Mouse (Mus musculus) fat pad, adult 2 months (tissue): ENCODE measurements around the gene Rtn1.
"Not testable (repeated sequence)": the region's sequence is repeated elsewhere in the genome, so short reads cannot be mapped to it uniquely, and the experiment has no call there.

ENCODE experiments used
- DNase-seq: peaks from one replicate; pipeline ENCODE4 v3.0.0-alpha.2; 2011; ENCODE audit warnings: low read depth, low spot score; ENCODE audit errors: extremely low read depth

Gene Rtn1

GRCm38 (mm10) chr12:72325025-72325424, 83.8 kb downstream of the Rtn1 start:
- no peak for DNase-seq

GRCm38 (mm10) chr12:72324210-72324871, 84.5 kb downstream of the Rtn1 start:
- DNase-seq = no peak

GRCm38 (mm10) chr12:72323778-72324177, 85.1 kb downstream of the Rtn1 start:
- no peak for DNase-seq

GRCm38 (mm10) chr12:72315732-72316465, 93.0 kb downstream of the Rtn1 start:
- DNase-seq = no peak

DNA sequence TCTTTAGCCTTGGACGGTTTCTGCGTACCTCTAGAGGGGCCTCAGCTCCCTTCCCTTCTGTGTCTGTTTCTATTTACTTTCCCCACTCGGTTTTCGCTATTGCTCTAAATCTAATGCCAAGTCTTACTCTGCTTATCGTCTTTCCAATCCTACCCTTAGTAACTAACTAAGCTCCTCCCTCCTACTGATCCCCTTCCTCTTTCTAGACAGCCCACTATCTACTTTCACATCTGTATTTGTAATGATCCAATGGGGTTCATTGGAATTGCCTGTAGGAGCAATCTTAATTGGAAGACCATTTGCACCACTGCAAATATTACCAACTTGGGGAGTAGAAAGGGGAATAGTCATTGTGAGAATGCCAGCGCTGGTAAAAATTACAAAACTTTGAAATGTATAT, 98.0 kb downstream of the Rtn1 start:
- no peak for DNase-seq

- DNase-seq = no peak
These were observed 100.3 kb downstream of the Rtn1 start for GRCm38 (mm10) chr12:72308506-72308905.

GRCm38 (mm10) chr12:72306281-72306680, 102.6 kb downstream of the Rtn1 start:
- no peak for DNase-seq

DNA sequence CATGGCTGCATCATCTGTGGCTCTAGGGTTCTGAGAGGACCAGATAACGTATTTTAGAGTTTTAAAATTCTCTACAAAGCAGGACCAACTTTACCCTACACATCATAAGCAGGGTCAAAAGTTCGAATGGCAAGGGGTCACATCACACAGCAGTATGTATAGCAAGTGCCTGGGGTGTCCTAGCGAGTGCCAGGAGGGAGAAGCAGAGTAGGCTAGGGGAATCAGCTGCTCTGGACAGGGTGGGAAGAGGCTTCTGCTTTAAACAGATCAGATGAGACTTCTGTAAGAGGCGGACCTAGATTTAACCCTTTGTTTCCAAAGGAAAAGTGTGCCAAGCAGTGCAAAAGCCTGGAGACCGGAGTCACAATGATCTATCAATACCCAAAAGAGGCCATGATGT, 103.4 kb downstream of the Rtn1 start:
- no peak for DNase-seq

GRCm38 (mm10) chr12:72304985-72305384, 103.9 kb downstream of the Rtn1 start:
- no peak for DNase-seq

DNA sequence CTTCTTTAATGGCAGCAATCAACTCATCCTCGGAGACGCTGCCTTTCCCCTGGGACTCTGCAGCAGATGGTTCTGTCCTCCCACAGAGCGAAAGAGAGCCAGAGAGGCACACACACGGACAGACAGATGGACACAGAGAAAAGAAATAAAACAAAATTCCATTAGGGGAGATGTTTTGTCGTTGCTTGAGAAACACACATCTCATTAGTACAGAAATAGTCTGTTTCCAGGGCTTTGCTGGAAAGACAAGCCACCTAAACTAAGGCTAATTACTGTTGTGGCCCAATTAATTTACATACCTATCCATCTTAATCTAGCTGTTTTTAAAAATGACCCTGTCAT, 104.5 kb downstream of the Rtn1 start:
- no peak for DNase-seq

- DNase-seq = no peak
These were observed 105.1 kb downstream of the Rtn1 start for GRCm38 (mm10) chr12:72303624-72304346.

- DNase-seq = no peak
These were observed 107.4 kb downstream of the Rtn1 start for GRCm38 (mm10) chr12:72301431-72301830.

GRCm38 (mm10) chr12:72300971-72301370, 107.9 kb downstream of the Rtn1 start:
- DNase-seq = no peak

DNA sequence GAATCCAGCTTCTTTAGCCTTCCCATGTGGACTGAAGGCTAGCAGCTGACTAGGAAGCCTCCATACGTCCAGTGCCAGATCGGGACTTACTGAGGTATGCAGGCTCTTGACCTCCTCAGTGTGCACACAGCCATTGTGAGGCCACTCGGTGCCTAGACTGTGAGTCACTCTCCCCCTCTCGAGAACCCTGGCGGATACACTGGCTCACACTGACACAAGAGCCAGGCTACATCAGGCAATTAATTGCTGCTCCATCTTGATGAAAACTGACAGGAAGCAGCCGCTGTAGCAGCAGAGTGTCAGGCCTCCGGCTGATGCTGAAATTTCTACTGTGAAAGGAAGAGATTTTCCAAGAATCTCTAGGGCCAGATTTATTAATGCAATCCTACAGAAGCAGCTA, 110.6 kb downstream of the Rtn1 start:
- DNase-seq = no peak

GRCm38 (mm10) chr12:72296552-72296951, 112.3 kb downstream of the Rtn1 start:
- DNase-seq = no peak

DNA sequence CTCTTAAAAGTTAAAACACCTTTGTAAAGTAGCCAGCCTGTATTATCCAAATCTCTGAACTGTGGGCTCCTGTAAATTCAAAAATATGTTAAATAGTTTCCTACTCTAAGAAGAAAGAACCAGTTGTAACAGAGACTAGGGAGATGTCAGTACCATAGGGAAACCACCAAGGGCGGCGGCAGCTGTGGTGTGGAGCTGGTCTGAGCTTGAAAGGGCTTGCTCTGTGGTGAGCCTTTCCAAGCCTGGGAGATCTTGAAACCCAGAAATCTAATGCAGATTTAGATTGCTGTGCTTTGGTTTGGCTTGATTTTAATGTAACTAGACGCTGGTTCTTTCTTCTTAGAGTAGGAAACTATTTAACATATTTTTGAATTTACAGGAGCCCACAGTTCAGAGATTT, 115.7 kb downstream of the Rtn1 start:
- not testable (repeated sequence) for DNase-seq

GRCm38 (mm10) chr12:72292566-72292965, 116.3 kb downstream of the Rtn1 start:
- DNase-seq = no peak

GRCm38 (mm10) chr12:72291266-72291665, 117.6 kb downstream of the Rtn1 start:
- no peak for DNase-seq

DNA sequence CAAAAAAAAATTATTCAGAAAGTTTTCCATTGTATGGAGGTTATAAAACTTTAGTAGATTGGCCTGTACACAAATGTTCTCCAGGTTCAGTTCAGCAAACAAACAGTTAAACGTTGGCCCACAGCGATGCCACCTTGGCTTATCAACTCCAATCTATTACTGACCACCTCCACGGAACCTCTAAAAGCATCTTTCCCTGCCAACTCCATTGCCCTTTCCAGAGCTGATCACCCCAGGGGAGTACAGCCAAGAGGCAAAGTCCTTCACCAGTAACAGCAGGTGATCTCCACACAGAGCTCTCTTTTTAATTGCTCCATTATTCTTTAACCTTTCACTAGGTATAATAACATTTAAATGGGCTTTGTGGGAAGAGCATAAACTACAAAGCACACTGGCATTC, 120.6 kb downstream of the Rtn1 start:
- DNase-seq = no peak

DNA sequence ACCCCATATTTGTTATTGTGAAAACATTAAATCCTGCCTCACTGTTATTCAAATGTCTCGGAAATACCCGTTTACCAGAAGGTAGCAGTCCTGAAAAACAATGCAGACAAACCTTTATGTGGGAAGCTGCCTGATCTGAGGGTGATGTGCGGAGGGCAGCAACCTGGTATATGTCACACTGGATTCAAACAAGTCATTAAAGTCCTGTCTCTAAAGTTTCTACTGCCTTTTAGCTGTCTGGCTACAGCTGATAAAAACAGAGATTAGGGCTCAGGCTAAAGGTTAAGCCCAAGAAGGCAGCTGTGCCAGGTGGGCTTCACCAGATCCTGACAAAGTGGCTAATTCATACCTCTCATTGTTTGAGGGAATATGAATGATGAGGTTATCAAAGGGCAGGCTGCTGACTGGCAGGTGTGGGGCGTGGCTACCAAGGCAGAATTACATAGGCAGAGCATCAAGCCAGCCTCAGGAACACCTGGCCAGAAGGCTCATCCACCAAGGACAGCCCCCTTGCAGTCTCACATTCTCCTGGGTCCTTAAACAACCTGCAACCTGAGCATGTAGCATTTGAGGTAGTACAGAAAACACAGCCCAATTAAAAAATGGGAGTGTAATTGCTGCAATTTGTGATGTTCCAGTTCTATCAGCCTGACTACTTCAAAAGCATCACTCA, 121.4 kb downstream of the Rtn1 start:
- no peak for DNase-seq
